Mouse (Mus musculus) limb, embryonic 13.5 days (tissue): Measurements from ENCODE around the gene Cdk15. TPM values are rescaled to one million over a fixed set of nuclear protein-coding genes. Genes with fewer than 3 reads are reported as not detected.
A peak's percentile ranks its signal among the peaks of the same experiment; 100 is the strongest.

Source experiments
- ATAC-seq: fragments of 200-750 bp; cut with Nextera tagmentation; 2 replicates; pipeline ENCODE4 v1.8.0; 2017; ENCODE audit warnings: low read depth, moderate number of reproducible peaks, moderate TSS enrichment; ENCODE audit not compliant: low FRiP score
- H3K27ac ChIP-seq: fragments of 300-500 bp; sonication (generic); 2 replicates; pipeline ENCODE4 v1.5.1; 2015; ENCODE audit warnings: inconsistent platforms, mild to moderate bottlenecking, moderate library complexity
- H3K27me3 ChIP-seq: fragments of 300-500 bp; sonication (generic); 2 replicates; pipeline ENCODE4 v1.6.1; 2015; ENCODE audit warnings: mild to moderate bottlenecking, inconsistent platforms
- H3K36me3 ChIP-seq: fragments of 300-500 bp; sonication (generic); 2 replicates; pipeline ENCODE4 v1.6.1; 2015; ENCODE audit warnings: inconsistent platforms, mild to moderate bottlenecking, moderate library complexity
- H3K4me1 ChIP-seq: fragments of 300-500 bp; sonication (generic); 2 replicates; pipeline ENCODE4 v1.6.1; 2015; ENCODE audit warnings: inconsistent platforms
- H3K4me2 ChIP-seq: fragments of 300-500 bp; sonication (generic); replicated peaks from 2 replicates; pipeline ENCODE4 v1.6.1; 2015; ENCODE audit warnings: inconsistent platforms, mild to moderate bottlenecking, moderate library complexity
- H3K4me3 ChIP-seq: fragments of 300-500 bp; sonication (generic); 2 replicates; pipeline ENCODE4 v1.5.1; 2015; ENCODE audit warnings: moderate library complexity, mild to moderate bottlenecking, inconsistent platforms
- H3K9ac ChIP-seq: fragments of 300-500 bp; sonication (generic); 2 replicates; pipeline ENCODE4 v1.6.1; 2015; ENCODE audit warnings: mild to moderate bottlenecking, inconsistent platforms
- H3K9me3 ChIP-seq: fragments of 300-500 bp; sonication (generic); 2 replicates; pipeline ENCODE4 v1.6.1; 2016; ENCODE audit warnings: inconsistent platforms
- WGBS: fragments of 180-500 bp; shearing (Covaris S2); methylation state at CpG from one replicate; pipeline ENCODE4 v1.1.7; 2015; 5-methylcytosine and 5-hydroxymethylcytosine counted together
- polyA plus RNA-seq: library from polyadenylated mRNA; unstranded; fragments of >200 nt; fragmentation: Nextera tagmentation; extraction: Ambion mirVana; gene quantifications from 2 replicates; pipeline ENCODE4 v1.2.1, GENCODE M21; 2015

The Cdk15 gene
- 0.15 and 0.43 TPM in 2 replicates for polyA plus RNA-seq

GRCm38 (mm10) chr1:59256751-59257231 lies at the start of gene Cdk15:
TSS of gene Cdk15 (plus strand) at chr1:59256906.
- H3K4me1 ChIP-seq = peaks cover 22% of the 10 kb centered on the region
- no peak; the same call in 1 of the 2 replicates for ATAC-seq
- H3K9ac ChIP-seq = no peak within 1 kb of the TSS
- no peaks in the 10 kb centered on the region for H3K36me3 ChIP-seq
- no peaks in the 10 kb centered on the region for H3K27me3 ChIP-seq
- H3K27ac ChIP-seq = no peak within 1 kb of the TSS
- no peak within 1 kb of the TSS for H3K4me3 ChIP-seq
- peak within 1 kb of the TSS; percentile 41 for H3K4me2 ChIP-seq
- WGBS = 8% methylated on average over 13 of the region's 13 CpGs
- no peaks in the 10 kb centered on the region; the same call in 1 of the 2 replicates for H3K9me3 ChIP-seq

- no peak for ATAC-seq
- H3K4me3 ChIP-seq = no peak overlapping the region
- 96% methylated on average over 1 of the region's 1 CpGs for WGBS
Observed at GRCm38 (mm10) chr1:59208331-59208730, 48.4 kb upstream of the Cdk15 start.

GRCm38 (mm10) chr1:59211651-59212050 lies 45.1 kb upstream of the Cdk15 start:
- H3K36me3 ChIP-seq = peaks cover 39% of the 10 kb centered on the region
- no peak overlapping the region for H3K9ac ChIP-seq
- H3K4me2 ChIP-seq = no peak overlapping the region
- no peaks in the 10 kb centered on the region for H3K27me3 ChIP-seq
- H3K4me3 ChIP-seq = no peak overlapping the region
- H3K9me3 ChIP-seq = no peaks in the 10 kb centered on the region
- WGBS = 81% methylated on average over 4 of the region's 4 CpGs
- H3K4me1 ChIP-seq = no peaks in the 10 kb centered on the region
- H3K27ac ChIP-seq = no peak overlapping the region
- ATAC-seq = no peak

More at GRCm38 (mm10) chr1:59208331-59208730, 48.4 kb upstream of the Cdk15 start:
- Histone ChIP-seq H3K27ac (no peak overlapping the region), H3K27me3 (no peaks in the 10 kb centered on the region), H3K36me3 (peaks cover 37% of the 10 kb centered on the region), H3K4me1 (no peaks in the 10 kb centered on the region), H3K9me3 (no peaks in the 10 kb centered on the region), H3K9ac (no peak overlapping the region), H3K4me2 (no peak overlapping the region)

GRCm38 (mm10) chr1:59212076-59212779 lies 44.5 kb upstream of the Cdk15 start:
- no peaks in the 10 kb centered on the region for H3K9me3 ChIP-seq
- 93% methylated on average over 5 of the region's 5 CpGs for WGBS
- no peak for ATAC-seq

GRCm38 (mm10) chr1:59212951-59213350 lies 43.8 kb upstream of the Cdk15 start:
- no peak overlapping the region for H3K4me3 ChIP-seq
- peaks cover 38% of the 10 kb centered on the region for H3K36me3 ChIP-seq
- no peak overlapping the region for H3K4me2 ChIP-seq
- no peak overlapping the region for H3K27ac ChIP-seq
- whole genome bisulfite sequencing = no CpG with 5 or more reads among the region's 1 CpGs
- H3K4me1 ChIP-seq = no peaks in the 10 kb centered on the region
- ATAC-seq = no peak
- H3K9ac ChIP-seq = no peak overlapping the region
- H3K27me3 ChIP-seq = no peaks in the 10 kb centered on the region
- no peaks in the 10 kb centered on the region for H3K9me3 ChIP-seq

More at GRCm38 (mm10) chr1:59212076-59212779, 44.5 kb upstream of the Cdk15 start:
- no peaks in the 10 kb centered on the region for H3K4me1 ChIP-seq
- H3K27me3 ChIP-seq = no peaks in the 10 kb centered on the region
- no peak overlapping the region for H3K4me3 ChIP-seq
- no peak overlapping the region for H3K4me2 ChIP-seq
- H3K36me3 ChIP-seq = peaks cover 37% of the 10 kb centered on the region
- no peak overlapping the region for H3K27ac ChIP-seq
- H3K9ac ChIP-seq = no peak overlapping the region

DNA sequence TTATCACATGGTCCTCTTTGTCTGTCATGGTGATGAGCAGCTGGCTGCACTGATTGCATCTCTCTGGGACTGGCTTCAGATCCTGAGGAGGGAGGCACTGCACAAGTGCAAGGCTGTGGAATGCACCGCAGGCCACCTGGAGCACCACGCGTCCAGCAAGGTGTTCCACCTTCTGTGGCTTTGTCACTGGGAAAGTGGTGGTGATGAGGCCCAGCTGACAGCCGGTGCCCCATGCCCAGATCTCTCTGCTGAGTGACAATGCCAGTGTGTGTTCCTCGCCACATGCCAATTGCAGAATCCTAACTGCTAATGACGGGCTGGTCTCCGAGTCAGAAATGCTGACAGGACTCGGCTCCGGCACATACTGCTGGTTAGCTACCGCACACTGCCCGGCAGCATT lies 41.3 kb upstream of the Cdk15 start:
- Histone ChIP-seq H3K9ac (no peak overlapping the region), H3K4me1 (no peaks in the 10 kb centered on the region), H3K4me2 (no peak overlapping the region), H3K27ac (no peak overlapping the region), H3K36me3 (peaks cover 25% of the 10 kb centered on the region), H3K9me3 (no peaks in the 10 kb centered on the region), H3K4me3 (no peak overlapping the region), H3K27me3 (no peaks in the 10 kb centered on the region)
- WGBS = 93% methylated on average over 11 of the region's 11 CpGs
- ATAC-seq = no peak

- H3K36me3 ChIP-seq = peaks cover 13% of the 10 kb centered on the region
- WGBS = 80% methylated on average over 3 of the region's 3 CpGs
- no peaks in the 10 kb centered on the region for H3K9me3 ChIP-seq
- ATAC-seq = no peak
- H3K27me3 ChIP-seq = no peaks in the 10 kb centered on the region
- no peak overlapping the region for H3K4me3 ChIP-seq
- H3K27ac ChIP-seq = no peak overlapping the region
- no peaks in the 10 kb centered on the region for H3K4me1 ChIP-seq
- no peak overlapping the region for H3K9ac ChIP-seq
- no peak overlapping the region for H3K4me2 ChIP-seq
Observed at GRCm38 (mm10) chr1:59220371-59220770, 36.3 kb upstream of the Cdk15 start.

GRCm38 (mm10) chr1:59221591-59221990 lies 35.1 kb upstream of the Cdk15 start:
- WGBS = 82% methylated on average over 2 of the region's 2 CpGs
- Histone ChIP-seq H3K4me2 (no peak overlapping the region), H3K4me3 (no peak overlapping the region), H3K36me3 (peaks cover 6% of the 10 kb centered on the region), H3K9me3 (no peaks in the 10 kb centered on the region), H3K9ac (no peak overlapping the region), H3K27ac (no peak overlapping the region), H3K27me3 (no peaks in the 10 kb centered on the region), H3K4me1 (no peaks in the 10 kb centered on the region)
- ATAC-seq = no peak

GRCm38 (mm10) chr1:59222101-59222825 lies 34.4 kb upstream of the Cdk15 start:
- Histone ChIP-seq H3K27me3 (no peaks in the 10 kb centered on the region), H3K4me3 (no peak overlapping the region), H3K27ac (no peak overlapping the region), H3K9me3 (no peaks in the 10 kb centered on the region), H3K9ac (no peak overlapping the region), H3K4me2 (no peak overlapping the region), H3K36me3 (peaks cover 4% of the 10 kb centered on the region), H3K4me1 (no peaks in the 10 kb centered on the region)
- ATAC-seq = no peak
- 89% methylated on average over 7 of the region's 7 CpGs for WGBS

DNA sequence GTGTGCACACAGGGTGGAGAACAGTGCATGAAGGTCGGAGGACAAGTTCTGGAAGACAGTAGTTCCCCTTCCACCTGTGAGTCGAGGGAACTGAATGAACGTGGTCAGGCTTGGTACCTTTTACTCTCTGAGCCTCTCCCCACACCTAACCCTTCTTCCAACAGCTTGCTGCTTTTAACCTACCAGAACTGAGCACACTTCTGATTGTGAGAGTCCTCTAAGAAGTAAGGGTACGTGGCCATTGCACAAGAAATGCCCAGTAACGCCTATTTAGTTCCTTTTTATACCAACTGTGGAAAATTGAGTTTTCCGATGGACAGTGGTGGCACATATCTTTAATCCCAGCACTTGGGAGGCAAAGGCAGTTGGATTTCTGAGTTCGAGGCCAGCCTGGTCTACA lies 28.2 kb upstream of the Cdk15 start:
- Histone ChIP-seq H3K36me3 (peaks cover 8% of the 10 kb centered on the region), H3K4me2 (no peak overlapping the region), H3K9me3 (no peaks in the 10 kb centered on the region), H3K27me3 (no peaks in the 10 kb centered on the region), H3K9ac (no peak overlapping the region; the same call in 1 of the 2 replicates), H3K4me1 (no peaks in the 10 kb centered on the region), H3K27ac (no peak overlapping the region), H3K4me3 (no peak overlapping the region)
- WGBS = 91% methylated on average over 7 of the region's 7 CpGs
- ATAC-seq = no peak

DNA sequence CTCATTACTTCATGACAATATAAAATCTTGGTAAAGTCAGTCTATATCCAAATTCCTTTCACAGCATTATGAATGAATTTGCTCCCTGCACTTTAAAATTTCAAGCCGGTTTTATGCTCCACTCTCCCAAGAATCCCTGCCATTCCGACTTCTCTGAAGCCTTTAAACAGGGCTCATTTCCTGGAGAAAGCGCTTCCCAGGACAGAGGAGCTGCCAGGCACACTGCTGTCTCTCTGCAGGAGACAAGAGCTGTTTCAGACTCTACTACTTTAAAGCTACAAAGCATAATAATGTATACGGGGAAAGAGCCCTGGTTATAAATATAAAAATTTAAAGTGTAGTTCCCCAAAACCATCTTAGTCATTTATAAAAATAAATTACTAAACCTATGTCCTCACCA lies 27.5 kb upstream of the Cdk15 start:
- no peak overlapping the region for H3K4me2 ChIP-seq
- H3K4me3 ChIP-seq = no peak overlapping the region
- no peaks in the 10 kb centered on the region for H3K4me1 ChIP-seq
- no peak overlapping the region for H3K9ac ChIP-seq
- H3K27me3 ChIP-seq = no peaks in the 10 kb centered on the region
- H3K27ac ChIP-seq = no peak overlapping the region
- no peak for ATAC-seq
- H3K9me3 ChIP-seq = no peaks in the 10 kb centered on the region
- peaks cover 8% of the 10 kb centered on the region for H3K36me3 ChIP-seq
- WGBS = 27% methylated on average over 4 of the region's 4 CpGs

DNA sequence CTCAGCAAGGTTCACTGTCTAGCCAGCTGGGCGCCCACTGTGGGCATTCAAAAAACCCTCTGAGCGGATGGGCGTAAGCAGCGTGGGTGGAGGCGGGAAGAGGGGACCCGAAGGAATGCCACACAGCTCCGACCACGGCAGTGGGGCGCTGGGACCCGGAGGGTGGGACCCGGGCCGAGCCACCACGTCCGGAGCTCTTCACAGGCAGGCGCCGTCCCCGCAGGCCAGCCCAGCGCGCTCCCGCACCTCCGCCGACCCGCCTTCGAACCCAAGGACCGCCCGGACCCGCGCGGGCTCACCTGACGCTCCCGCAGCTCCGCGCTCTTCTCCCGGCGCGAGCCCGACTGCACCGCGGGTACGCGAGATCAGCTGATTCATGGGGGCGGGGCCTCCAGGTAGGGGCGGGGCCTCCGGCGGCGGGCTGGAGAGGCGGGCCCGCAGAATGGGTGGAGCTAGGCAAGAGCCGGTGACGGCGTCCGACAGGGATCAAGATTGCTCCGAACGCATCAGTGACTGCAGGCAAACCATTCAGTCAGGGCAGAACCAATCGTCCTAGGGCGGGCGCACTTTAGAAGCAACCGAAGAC lies 19.8 kb upstream of the Cdk15 start, which contains the start of gene Als2:
Als2 (minus strand) TSS at position 376 of the 586 bp plus-strand sequence.
- WGBS = under 1% methylated on average over 57 of the region's 58 CpGs
- peak within 1 kb of the TSS; percentile 76 for H3K9ac ChIP-seq
- H3K36me3 ChIP-seq = no peaks in the 10 kb centered on the region
- H3K27me3 ChIP-seq = no peaks in the 10 kb centered on the region
- peak within 1 kb of the TSS; percentile 67 for H3K4me2 ChIP-seq
- H3K27ac ChIP-seq = no peak within 1 kb of the TSS; the same call in 1 of the 2 replicates
- ATAC-seq = peak; percentile 98
- H3K9me3 ChIP-seq = no peaks in the 10 kb centered on the region
- peak within 1 kb of the TSS; percentile 63 for H3K4me3 ChIP-seq
- H3K4me1 ChIP-seq = peaks cover 8% of the 10 kb centered on the region; the same call in 1 of the 2 replicates
